25 mouse cellular contexts compared by ENCODE assay signal in genomic region chr7:81100341-81100740, GRCm38 (mm10). TPM values are rescaled to one million over a fixed set of nuclear protein-coding genes. Genes with fewer than 3 reads are reported as not detected.
DNase-seq lines count a peak whose midpoint lies in the region; ATAC-seq and TF ChIP-seq lines count a peak whose summit lies in the region.
"Had no signal": no experiment of that assay in that cellular context is flagged by ENCODE, and none has a peak within 500 bp of the region (broad histone marks: within the 10 kb centered on the region; RNA-seq: fewer than 3 reads in every experiment).

No protein-coding gene starts in this region.

- DNase-seq in midbrain, embryonic 11.5 days (ENCODE audit: low spot score, missing footprints), result peak; percentile 65
- peak; percentile 25 for DNase-seq in 416B (ENCODE audit: low read depth)
- DNase-seq in kidney, postnatal 14 days, result no peak
- DNase-seq: adrenal gland, adult 2 months; adrenal gland, postnatal 10 days; adrenal gland, postnatal 25 days; B cell, adult 2 months; cerebellum, adult 11 months; cerebellum, adult 18-20 months; cerebellum, adult 8-10 months; cerebellum, adult 9-11 months; cerebellum, postnatal 14 days; cerebellum, postnatal 36 days; embryo, embryonic 11 days had no signal

- H3K9me3 ChIP-seq in midbrain, embryonic 11.5 days (ENCODE audit: control insufficient read depth, low read length), result no peaks in the 10 kb centered on the region
- H3K9me3 ChIP-seq in midbrain, embryonic 15.5 days, result no peaks in the 10 kb centered on the region
- H3K9me3 ChIP-seq in liver, embryonic 12.5 days (replicated peaks), result no peaks in the 10 kb centered on the region
- H3K9me3 ChIP-seq: embryonic facial prominence, embryonic 13.5 days; embryonic facial prominence, embryonic 15.5 days; forebrain, embryonic 10.5 days; forebrain, embryonic 12.5 days had no signal

- TF ChIP-seq CTCF in C2C12 (IDR thresholded peaks at IDR 0.05; ENCODE audit: control insufficient read depth, insufficient read depth, insufficient read length), result no peak

- H3K4me2 ChIP-seq in midbrain, embryonic 11.5 days, result no peak overlapping the region
- no peak overlapping the region for H3K4me2 ChIP-seq in midbrain, embryonic 15.5 days
- no peak overlapping the region for H3K4me2 ChIP-seq in liver, embryonic 12.5 days
- H3K4me2 ChIP-seq: embryonic facial prominence, embryonic 13.5 days; embryonic facial prominence, embryonic 15.5 days; forebrain, embryonic 12.5 days had no signal

- no peaks in the 10 kb centered on the region for H3K79me2 ChIP-seq in C2C12 (ENCODE audit: control insufficient read depth, insufficient read depth)

- H3K27me3 ChIP-seq in midbrain, embryonic 11.5 days (ENCODE audit: control insufficient read depth, insufficient read depth, low read length), result no peaks in the 10 kb centered on the region
- H3K27me3 ChIP-seq in midbrain, embryonic 15.5 days (replicated peaks), result no peaks in the 10 kb centered on the region
- peaks cover 37% of the 10 kb centered on the region for H3K27me3 ChIP-seq in C2C12 (ENCODE audit: control insufficient read depth, insufficient read depth, insufficient read length)
- H3K27me3 ChIP-seq in liver, embryonic 12.5 days (replicated peaks), result no peaks in the 10 kb centered on the region
- H3K27me3 ChIP-seq: embryonic facial prominence, embryonic 13.5 days; embryonic facial prominence, embryonic 15.5 days; forebrain, embryonic 12.5 days had no signal

- H3K4me3 ChIP-seq in midbrain, embryonic 11.5 days (ENCODE audit: low read depth, low read length), result no peak overlapping the region
- H3K4me3 ChIP-seq in midbrain, embryonic 15.5 days, result no peak overlapping the region
- no peak overlapping the region for H3K4me3 ChIP-seq in C2C12 (ENCODE audit: insufficient read depth, poor library complexity, severe bottlenecking)
- no peak overlapping the region for H3K4me3 ChIP-seq in liver, embryonic 12.5 days
- H3K4me3 ChIP-seq: embryonic facial prominence, embryonic 13.5 days; embryonic facial prominence, embryonic 15.5 days; erythroblast, embryonic 14.5 days; forebrain, embryonic 10.5 days; forebrain, embryonic 12.5 days had no signal

- no peaks in the 10 kb centered on the region for H3K4me1 ChIP-seq in midbrain, embryonic 11.5 days (ENCODE audit: control insufficient read depth, insufficient read depth, low read length)
- H3K4me1 ChIP-seq in midbrain, embryonic 15.5 days, result no peaks in the 10 kb centered on the region
- no peaks in the 10 kb centered on the region for H3K4me1 ChIP-seq in liver, embryonic 12.5 days
- H3K4me1 ChIP-seq: embryonic facial prominence, embryonic 13.5 days; embryonic facial prominence, embryonic 15.5 days; forebrain, embryonic 10.5 days; forebrain, embryonic 12.5 days had no signal

- H3K79me3 ChIP-seq in C2C12 (ENCODE audit: low read depth), result no peaks in the 10 kb centered on the region

- no peak overlapping the region for H3K27ac ChIP-seq in midbrain, embryonic 11.5 days (ENCODE audit: low read depth, low read length)
- H3K27ac ChIP-seq in midbrain, embryonic 15.5 days, result no peak overlapping the region
- H3K27ac ChIP-seq in liver, embryonic 12.5 days, result no peak overlapping the region
- H3K27ac ChIP-seq: embryonic facial prominence, embryonic 13.5 days; embryonic facial prominence, embryonic 15.5 days; forebrain, embryonic 10.5 days; forebrain, embryonic 12.5 days had no signal

- no peak overlapping the region for H3K9ac ChIP-seq in midbrain, embryonic 11.5 days (ENCODE audit: low read length)
- no peak overlapping the region for H3K9ac ChIP-seq in midbrain, embryonic 15.5 days
- H3K9ac ChIP-seq in liver, embryonic 12.5 days, result no peak overlapping the region
- H3K9ac ChIP-seq: embryonic facial prominence, embryonic 13.5 days; embryonic facial prominence, embryonic 15.5 days; forebrain, embryonic 12.5 days had no signal

- H3ac ChIP-seq in C2C12 (ENCODE audit: control insufficient read depth, insufficient read length, low read depth), result no peak overlapping the region

- ATAC-seq in midbrain, embryonic 11.5 days (ENCODE audit: low FRiP score), result no peak
- ATAC-seq in midbrain, embryonic 15.5 days (replicated peaks), result no peak
- ATAC-seq in liver, embryonic 12.5 days, result no peak
- ATAC-seq: forebrain, embryonic 14.5 days; forebrain, embryonic 16.5 days had no signal

- whole genome bisulfite sequencing in midbrain, embryonic 11.5 days, result 82% methylated on average over 5 of the region's 5 CpGs
- 88% methylated on average over 5 of the region's 5 CpGs for WGBS in midbrain, embryonic 15.5 days
- 64% methylated on average over 5 of the region's 5 CpGs for WGBS in liver, embryonic 12.5 days (ENCODE audit: insufficient replicate concordance)

- H3K36me3 ChIP-seq in midbrain, embryonic 11.5 days (ENCODE audit: control insufficient read depth, insufficient read depth, low read length), result no peaks in the 10 kb centered on the region
- no peaks in the 10 kb centered on the region for H3K36me3 ChIP-seq in midbrain, embryonic 15.5 days (replicated peaks)
- H3K36me3 ChIP-seq in C2C12 (ENCODE audit: control insufficient read depth, insufficient read depth), result no peaks in the 10 kb centered on the region
- H3K36me3 ChIP-seq in liver, embryonic 12.5 days, result no peaks in the 10 kb centered on the region
- H3K36me3 ChIP-seq: embryonic facial prominence, embryonic 13.5 days; embryonic facial prominence, embryonic 15.5 days; forebrain, embryonic 10.5 days; forebrain, embryonic 12.5 days had no signal

TF ChIP-seq in C2C12, 6 proteins besides CTCF, POLR2A, EP300 and RAD21:
- no peak for TF ChIP-seq USF1 (IDR thresholded peaks at IDR 0.05; ENCODE audit: low read depth)
- no peak for TF ChIP-seq MAX (IDR thresholded peaks at IDR 0.05)
- no peak for TF ChIP-seq FOSL1 (IDR thresholded peaks at IDR 0.05; ENCODE audit: insufficient read depth, low read length, poor library complexity, severe bottlenecking)
- TF ChIP-seq MYOD1 (IDR thresholded peaks at IDR 0.05; ENCODE audit: control insufficient read depth, insufficient read length, low read depth), result peak; percentile 37

RNA-seq across cellular contexts. Expression of gene Slc28a1, which starts 14.3 kb away (rescaled TPM):
- 0.06 and 0.07 TPM in 2 replicates for polyA plus RNA-seq in midbrain, embryonic 11.5 days (2014; fragmentation: Nextera tagmentation; extraction: Ambion mirVana)
- polyA plus RNA-seq in midbrain, embryonic 15.5 days (2015; fragmentation: Nextera tagmentation; extraction: Ambion mirVana), result not detected in 2 replicates
- polyA plus RNA-seq in C2C12 (2012; fragmentation: generic; extraction: Trizol), result 0.01 TPM
- polyA plus RNA-seq in liver, embryonic 12.5 days (2016; fragmentation: Nextera tagmentation; extraction: Ambion mirVana), result 0.49 and 0.51 TPM in 2 replicates
- polyA plus RNA-seq: adrenal gland, adult 2 months; embryonic facial prominence, embryonic 11.5 days; embryonic facial prominence, embryonic 13.5 days; embryonic facial prominence, embryonic 15.5 days; erythroblast, embryonic 14.5 days; forebrain, embryonic 10.5 days; forebrain, embryonic 12.5 days; forebrain, embryonic 14.5 days; forebrain, embryonic 16.5 days had no signal

RNA-seq across cellular contexts. Expression of gene Alpk3, which starts 42.9 kb away (rescaled TPM):
- polyA plus RNA-seq in midbrain, embryonic 11.5 days (2014; fragmentation: Nextera tagmentation; extraction: Ambion mirVana), result 0.11 and 0.26 TPM in 2 replicates
- 0.10 and 0.13 TPM in 2 replicates for polyA plus RNA-seq in midbrain, embryonic 15.5 days (2015; fragmentation: Nextera tagmentation; extraction: Ambion mirVana)
- polyA plus RNA-seq in C2C12 (2012; fragmentation: generic; extraction: Trizol), result 0.14 TPM
- 0.11 and 0.14 TPM in 2 replicates for polyA plus RNA-seq in liver, embryonic 12.5 days (2016; fragmentation: Nextera tagmentation; extraction: Ambion mirVana)
